Mouse (Mus musculus): ENCODE measurements at regions not wholly inside any gene's neighbourhood (a gene's known extent, or its start where the extent isn't known, plus 50 kb on each side); places are given as distances from the start of the nearest gene placed in this dataset.

- Histone ChIP-seq H3K27ac (ENCODE audit: insufficient read depth, low read length) (no peak overlapping the region), H3K4me1 (ENCODE audit: control insufficient read depth, insufficient read depth, low read length) (no peaks in the 10 kb centered on the region), H3K4me3 (ENCODE audit: insufficient read depth, low read length) (no peak overlapping the region)
- TF ChIP-seq POLR2A (IDR thresholded peaks at IDR 0.05; ENCODE audit: extremely low read depth, insufficient read depth, low read length) (no peak), CTCF (IDR thresholded peaks at IDR 0.05; ENCODE audit: extremely low read depth, insufficient read depth, low read length) (no peak)
Observed at GRCm38 (mm10) chr5:148616426-148616825, 63.8 kb upstream of the Ubl3 start.

GRCm38 (mm10) chr5:148615706-148616366, 63.2 kb upstream of the Ubl3 start:
- TF ChIP-seq CTCF (IDR thresholded peaks at IDR 0.05; ENCODE audit: extremely low read depth, insufficient read depth, low read length) = no peak
- no peak for TF ChIP-seq POLR2A (IDR thresholded peaks at IDR 0.05; ENCODE audit: extremely low read depth, insufficient read depth, low read length)
- Histone ChIP-seq H3K4me3 (ENCODE audit: insufficient read depth, low read length) (no peak overlapping the region), H3K27ac (ENCODE audit: insufficient read depth, low read length) (no peak overlapping the region), H3K4me1 (ENCODE audit: control insufficient read depth, insufficient read depth, low read length) (no peaks in the 10 kb centered on the region)

- Histone ChIP-seq H3K4me3 (ENCODE audit: insufficient read depth, low read length) (no peak overlapping the region), H3K4me1 (ENCODE audit: control insufficient read depth, insufficient read depth, low read length) (no peaks in the 10 kb centered on the region), H3K27ac (ENCODE audit: insufficient read depth, low read length) (no peak overlapping the region)
- no peak for TF ChIP-seq CTCF (IDR thresholded peaks at IDR 0.05; ENCODE audit: extremely low read depth, insufficient read depth, low read length)
- TF ChIP-seq POLR2A (IDR thresholded peaks at IDR 0.05; ENCODE audit: extremely low read depth, insufficient read depth, low read length) = no peak
Observed at GRCm38 (mm10) chr5:148615117-148615516, 62.5 kb upstream of the Ubl3 start.

- H3K27ac ChIP-seq (ENCODE audit: insufficient read depth, low read length) = no peak overlapping the region
- TF ChIP-seq POLR2A (IDR thresholded peaks at IDR 0.05; ENCODE audit: extremely low read depth, insufficient read depth, low read length) (no peak), CTCF (IDR thresholded peaks at IDR 0.05; ENCODE audit: extremely low read depth, insufficient read depth, low read length) (no peak)
- no peak overlapping the region for H3K4me3 ChIP-seq (ENCODE audit: insufficient read depth, low read length)
- H3K4me1 ChIP-seq (ENCODE audit: control insufficient read depth, insufficient read depth, low read length) = 0 out of 2 replicates have a peak, but pooled peaks cover 1% of the 10 kb centered on the region
Observed at GRCm38 (mm10) chr5:148611323-148611722, 58.7 kb upstream of the Ubl3 start.

DNA sequence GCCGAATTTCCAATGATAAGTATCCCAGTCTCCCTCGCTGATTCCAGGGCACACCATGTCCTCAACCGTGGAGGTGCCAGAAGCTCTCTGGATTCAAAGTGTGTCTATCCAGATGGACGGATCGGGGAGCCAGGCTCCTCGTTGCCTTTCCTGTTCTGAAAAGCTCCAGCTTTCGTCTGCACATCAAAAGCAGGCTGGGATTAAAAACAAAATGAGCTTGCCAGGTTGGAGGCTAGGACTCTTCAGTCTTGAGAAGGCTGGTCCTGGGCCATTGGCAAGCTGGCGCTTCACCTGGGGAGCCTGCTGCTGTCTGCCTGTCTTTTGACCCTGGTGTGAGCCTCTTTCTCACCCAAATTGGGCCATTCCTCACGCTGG, 56.9 kb upstream of the Ubl3 start:
- no peak overlapping the region for H3K27ac ChIP-seq (ENCODE audit: insufficient read depth, low read length)
- H3K4me3 ChIP-seq (ENCODE audit: insufficient read depth, low read length) = no peak overlapping the region
- 0 out of 2 replicates have a peak, but pooled peaks cover 1% of the 10 kb centered on the region for H3K4me1 ChIP-seq (ENCODE audit: control insufficient read depth, insufficient read depth, low read length)
- TF ChIP-seq POLR2A (IDR thresholded peaks at IDR 0.05; ENCODE audit: extremely low read depth, insufficient read depth, low read length) (no peak), CTCF (IDR thresholded peaks at IDR 0.05; ENCODE audit: extremely low read depth, insufficient read depth, low read length) (no peak)

- TF ChIP-seq CTCF (IDR thresholded peaks at IDR 0.05; ENCODE audit: extremely low read depth, insufficient read depth, low read length) (no peak), POLR2A (IDR thresholded peaks at IDR 0.05; ENCODE audit: extremely low read depth, insufficient read depth, low read length) (no peak)
- Histone ChIP-seq H3K27ac (ENCODE audit: insufficient read depth, low read length) (no peak overlapping the region), H3K4me3 (ENCODE audit: insufficient read depth, low read length) (no peak overlapping the region), H3K4me1 (ENCODE audit: control insufficient read depth, insufficient read depth, low read length) (0 out of 2 replicates have a peak, but pooled peaks cover 1% of the 10 kb centered on the region)
Observed at GRCm38 (mm10) chr5:148608857-148609505, 56.4 kb upstream of the Ubl3 start.

- TF ChIP-seq POLR2A (IDR thresholded peaks at IDR 0.05; ENCODE audit: extremely low read depth, insufficient read depth, low read length) = no peak
- TF ChIP-seq CTCF (IDR thresholded peaks at IDR 0.05; ENCODE audit: extremely low read depth, insufficient read depth, low read length) = no peak
- Histone ChIP-seq H3K4me1 (ENCODE audit: control insufficient read depth, insufficient read depth, low read length) (0 out of 2 replicates have a peak, but pooled peaks cover 1% of the 10 kb centered on the region), H3K27ac (ENCODE audit: insufficient read depth, low read length) (no peak overlapping the region), H3K4me3 (ENCODE audit: insufficient read depth, low read length) (no peak overlapping the region)
Observed at GRCm38 (mm10) chr5:148608178-148608577, 55.6 kb upstream of the Ubl3 start.

GRCm38 (mm10) chr5:148605730-148606129, 53.1 kb upstream of the Ubl3 start:
- H3K4me3 ChIP-seq (ENCODE audit: insufficient read depth, low read length) = no peak overlapping the region
- 0 out of 2 replicates have a peak, but pooled peaks cover 1% of the 10 kb centered on the region for H3K4me1 ChIP-seq (ENCODE audit: control insufficient read depth, insufficient read depth, low read length)
- TF ChIP-seq POLR2A (IDR thresholded peaks at IDR 0.05; ENCODE audit: extremely low read depth, insufficient read depth, low read length) (no peak), CTCF (IDR thresholded peaks at IDR 0.05; ENCODE audit: extremely low read depth, insufficient read depth, low read length) (no peak)
- no peak overlapping the region for H3K27ac ChIP-seq (ENCODE audit: insufficient read depth, low read length)
